11 mouse cellular contexts compared by ENCODE assay signal in the genomic region with DNA sequence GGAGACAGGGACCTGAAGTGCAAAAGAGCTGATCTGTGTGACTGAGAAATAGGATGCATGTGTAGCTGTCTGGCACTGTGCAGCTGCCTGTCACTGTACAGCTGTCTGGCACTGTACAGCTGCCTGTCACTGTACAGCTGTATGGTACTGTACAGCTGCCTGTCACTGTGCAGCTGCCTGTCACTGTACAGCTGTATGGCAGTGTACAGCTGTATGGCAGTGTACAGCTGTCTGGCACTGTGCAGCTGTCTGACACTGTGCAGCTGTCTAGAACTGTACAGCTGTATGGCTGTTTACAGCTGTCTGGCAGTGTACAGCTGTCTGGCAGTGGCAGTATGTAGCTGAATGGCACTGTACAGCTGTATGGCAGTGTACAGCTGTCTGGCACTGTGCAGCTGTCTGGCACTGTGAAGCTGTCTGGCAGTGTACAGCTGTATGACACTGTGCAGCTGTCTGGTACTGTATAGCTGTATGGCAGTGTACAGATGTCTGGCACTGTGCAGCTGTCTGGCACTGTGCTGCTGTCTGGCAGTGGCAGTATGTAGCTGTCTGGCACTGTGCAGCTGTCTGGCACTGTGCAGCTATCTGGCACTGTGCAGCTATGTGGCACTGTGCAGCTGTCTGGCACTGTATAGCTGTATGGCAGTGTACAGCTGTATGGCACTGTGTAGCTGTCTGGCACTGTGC.
A peak's percentile ranks its signal among the peaks of the same experiment; 100 is the strongest.
DNase-seq lines count a peak whose midpoint lies in the region; ATAC-seq and TF ChIP-seq lines count a peak whose summit lies in the region.
"Had no signal": no experiment of that assay in that cellular context is flagged by ENCODE, and none has a peak within 500 bp of the region (broad histone marks: within the 10 kb centered on the region; RNA-seq: fewer than 3 reads in every experiment).

No protein-coding gene starts in this region.

- H3K27me3 ChIP-seq in hindbrain, embryonic 14.5 days (ENCODE audit: control insufficient read depth, insufficient read depth, low read length): no peaks in the 10 kb centered on the region
- H3K27me3 ChIP-seq in hindbrain, embryonic 10.5 days (ENCODE audit: insufficient read depth, poor library complexity, severe bottlenecking): no peaks in the 10 kb centered on the region
- H3K27me3 ChIP-seq in stomach, embryonic 15.5 days (replicated peaks): no peaks in the 10 kb centered on the region
- no peaks in the 10 kb centered on the region for H3K27me3 ChIP-seq in stomach, postnatal 0 days (ENCODE audit: control insufficient read depth, insufficient read depth, low read length)
- no peaks in the 10 kb centered on the region for H3K27me3 ChIP-seq in liver, embryonic 15.5 days
- H3K27me3 ChIP-seq: limb, embryonic 15.5 days had no signal

- H3K9me3 ChIP-seq in hindbrain, embryonic 14.5 days (ENCODE audit: control insufficient read depth, low read length): no peaks in the 10 kb centered on the region
- no peaks in the 10 kb centered on the region for H3K9me3 ChIP-seq in hindbrain, embryonic 10.5 days
- H3K9me3 ChIP-seq in stomach, embryonic 15.5 days: no peaks in the 10 kb centered on the region
- no peaks in the 10 kb centered on the region for H3K9me3 ChIP-seq in stomach, postnatal 0 days (ENCODE audit: control insufficient read depth, low read length)
- no peaks in the 10 kb centered on the region for H3K9me3 ChIP-seq in liver, embryonic 15.5 days (replicated peaks)
- H3K9me3 ChIP-seq: limb, embryonic 15.5 days had no signal

- no peak overlapping the region for H3K4me2 ChIP-seq in hindbrain, embryonic 14.5 days (replicated peaks)
- H3K4me2 ChIP-seq in stomach, embryonic 15.5 days: no peak overlapping the region
- H3K4me2 ChIP-seq in stomach, postnatal 0 days (replicated peaks; ENCODE audit: low read depth): no peak overlapping the region
- H3K4me2 ChIP-seq in liver, embryonic 15.5 days: no peak overlapping the region
- H3K4me2 ChIP-seq: limb, embryonic 15.5 days had no signal

- H3K36me3 ChIP-seq in hindbrain, embryonic 14.5 days (replicated peaks; ENCODE audit: control insufficient read depth, insufficient read depth): no peaks in the 10 kb centered on the region
- H3K36me3 ChIP-seq in hindbrain, embryonic 10.5 days: no peaks in the 10 kb centered on the region
- H3K36me3 ChIP-seq in stomach, embryonic 15.5 days: no peaks in the 10 kb centered on the region
- no peaks in the 10 kb centered on the region for H3K36me3 ChIP-seq in stomach, postnatal 0 days (ENCODE audit: control insufficient read depth, insufficient read depth, low read length)
- H3K36me3 ChIP-seq in liver, embryonic 15.5 days (replicated peaks): no peaks in the 10 kb centered on the region
- H3K36me3 ChIP-seq: limb, embryonic 15.5 days had no signal

- no peak for DNase-seq in hindbrain, embryonic 14.5 days (ENCODE audit: low spot score)
- no peak for DNase-seq in hindbrain, embryonic 10.5 days (ENCODE audit: low spot score)
- DNase-seq in stomach, postnatal 0 days (ENCODE audit: low spot score): no peak
- no peak for DNase-seq in cerebellum, adult 11-12 months
- DNase-seq in frontal cortex, adult 2 months (ENCODE audit: extremely low spot score in 1 of 2, low spot score in 1 of 2): no peak
- DNase-seq: cerebellum, postnatal 10 days; kidney, postnatal 10 days; thymus, postnatal 36 days had no signal

- no peak overlapping the region for H3K4me3 ChIP-seq in hindbrain, embryonic 14.5 days (replicated peaks; ENCODE audit: low read length)
- no peak overlapping the region for H3K4me3 ChIP-seq in hindbrain, embryonic 10.5 days
- H3K4me3 ChIP-seq in stomach, embryonic 15.5 days (replicated peaks): no peak overlapping the region
- H3K4me3 ChIP-seq in stomach, postnatal 0 days (ENCODE audit: low read depth, low read length): no peak overlapping the region
- H3K4me3 ChIP-seq in liver, embryonic 15.5 days (replicated peaks): no peak overlapping the region
- H3K4me3 ChIP-seq: limb, embryonic 15.5 days had no signal

- no peak for TF ChIP-seq CTCF in stomach, postnatal 0 days (IDR thresholded peaks at IDR 0.05; ENCODE audit: low read depth)

- ATAC-seq in hindbrain, embryonic 14.5 days (ENCODE audit: low FRiP score): 0 out of 2 replicates have a peak, but pooled peaks have one; percentile 28
- ATAC-seq in stomach, embryonic 15.5 days (ENCODE audit: insufficient read depth, low FRiP score, low read depth): peak; percentile 18; the same call in 1 of the 2 replicates
- no peak; the same call in 1 of the 2 replicates for ATAC-seq in stomach, postnatal 0 days (ENCODE audit: low FRiP score, low TSS enrichment)
- ATAC-seq in liver, embryonic 15.5 days (ENCODE audit: insufficient read depth): 0 out of 2 replicates have a peak, but pooled peaks have one; percentile 12

- no peak overlapping the region for H3K9ac ChIP-seq in hindbrain, embryonic 14.5 days
- no peak overlapping the region for H3K9ac ChIP-seq in stomach, embryonic 15.5 days
- no peak overlapping the region for H3K9ac ChIP-seq in stomach, postnatal 0 days (ENCODE audit: low read length)
- H3K9ac ChIP-seq in liver, embryonic 15.5 days: no peak overlapping the region
- H3K9ac ChIP-seq: limb, embryonic 15.5 days had no signal

- no peak for TF ChIP-seq EP300 in stomach, postnatal 0 days (optimal IDR thresholded peaks at IDR 0.05)

- H3K4me1 ChIP-seq in hindbrain, embryonic 14.5 days (replicated peaks; ENCODE audit: control insufficient read depth, insufficient read depth, low read length): no peaks in the 10 kb centered on the region
- no peaks in the 10 kb centered on the region for H3K4me1 ChIP-seq in hindbrain, embryonic 10.5 days (replicated peaks)
- no peaks in the 10 kb centered on the region for H3K4me1 ChIP-seq in stomach, embryonic 15.5 days
- no peaks in the 10 kb centered on the region for H3K4me1 ChIP-seq in stomach, postnatal 0 days (replicated peaks; ENCODE audit: control insufficient read depth, insufficient read depth)
- H3K4me1 ChIP-seq in liver, embryonic 15.5 days (replicated peaks): no peaks in the 10 kb centered on the region
- H3K4me1 ChIP-seq: limb, embryonic 15.5 days had no signal

- H3K27ac ChIP-seq in hindbrain, embryonic 14.5 days: no peak overlapping the region
- no peak overlapping the region for H3K27ac ChIP-seq in hindbrain, embryonic 10.5 days
- H3K27ac ChIP-seq in stomach, embryonic 15.5 days: no peak overlapping the region
- no peak overlapping the region for H3K27ac ChIP-seq in stomach, postnatal 0 days (replicated peaks)
- H3K27ac ChIP-seq in liver, embryonic 15.5 days (replicated peaks): no peak overlapping the region
- H3K27ac ChIP-seq: limb, embryonic 15.5 days had no signal
